Mouse (Mus musculus) bone marrow, adult 2 months (tissue): ENCODE results near the gene Atp6v0b. TPM values are rescaled to one million over a fixed set of nuclear protein-coding genes. Genes with fewer than 3 reads are reported as not detected.
A peak's percentile ranks its signal among the peaks of the same experiment; 100 is the strongest.

ENCODE experiments used
- H3K27ac ChIP-seq: fragments of 200-500 bp; 2 replicates; pipeline ENCODE4 v1.5.1; 2012; ENCODE audit warnings: low read depth, mild to moderate bottlenecking, control low read depth, inconsistent platforms, low read length; ENCODE audit not compliant: control insufficient read depth, poor library complexity, insufficient read depth
- H3K4me1 ChIP-seq: fragments of 200-500 bp; 2 replicates; pipeline ENCODE4 v1.6.1; 2011; ENCODE audit warnings: low read length; ENCODE audit not compliant: control insufficient read depth, insufficient read depth
- H3K4me3 ChIP-seq: fragments of 200-500 bp; replicated peaks from 2 replicates; pipeline ENCODE3; 2011; ENCODE audit warnings: mild to moderate bottlenecking, low read depth, low read length, control low read depth; ENCODE audit not compliant: control insufficient read depth
- CTCF ChIP-seq: fragments of 200-500 bp; IDR thresholded peaks from 2 replicates; pipeline ENCODE4 v1.5.1; 2011; ENCODE audit warnings: low read length, control low read depth; ENCODE audit not compliant: control insufficient read depth, insufficient read depth
- POLR2A ChIP-seq: fragments of 200-500 bp; IDR thresholded peaks from 2 replicates; pipeline ENCODE4 v1.6.1; 2011; ENCODE audit warnings: low read depth, mild to moderate bottlenecking, control low read depth, low read length, borderline replicate concordance; ENCODE audit not compliant: control insufficient read depth
- WGBS: fragments of 180-500 bp; shearing (Covaris S2); methylation state at CpG from one replicate; pipeline ENCODE4 v1.1.7; 2018; 5-methylcytosine and 5-hydroxymethylcytosine counted together
- polyA plus RNA-seq: library from polyadenylated mRNA; stranded (reverse); fragments of >200 nt; gene quantifications from 2 replicates; pipeline ENCODE4 v1.2.4, GENCODE M21; 2011; ENCODE audit warnings: low replicate concordance; ENCODE audit not compliant: missing spikeins, insufficient read depth, insufficient read length

Atp6v0b gene
- polyA plus RNA-seq, 1 experiment = 442 TPM

DNA sequence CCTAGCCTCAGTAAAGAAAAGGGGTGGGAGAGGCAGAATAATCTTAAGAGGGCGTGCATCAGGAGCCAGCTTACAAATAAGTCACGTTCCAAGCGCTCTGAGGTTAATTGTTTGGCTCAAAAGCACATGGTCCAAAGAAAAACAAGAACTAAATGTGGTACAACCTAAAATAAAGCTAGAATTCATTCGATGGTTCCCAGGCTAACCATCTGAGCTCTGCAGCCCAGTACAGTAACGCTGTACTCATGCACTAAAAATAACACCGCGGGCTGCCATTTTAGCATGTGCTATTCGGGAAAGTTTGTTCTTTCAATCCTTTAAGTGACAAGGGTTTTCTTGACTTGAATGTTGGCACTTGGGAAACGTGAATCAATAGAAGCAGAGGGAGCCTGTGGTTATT is 26.6 kb downstream of the Atp6v0b start:
- WGBS = 87% methylated on average over 9 of the region's 9 CpGs
- Histone ChIP-seq H3K27ac (no peak overlapping the region), H3K4me3 (no peak overlapping the region), H3K4me1 (no peaks in the 10 kb centered on the region; the same call in 1 of the 2 replicates)
- TF ChIP-seq POLR2A = no peak

DNA sequence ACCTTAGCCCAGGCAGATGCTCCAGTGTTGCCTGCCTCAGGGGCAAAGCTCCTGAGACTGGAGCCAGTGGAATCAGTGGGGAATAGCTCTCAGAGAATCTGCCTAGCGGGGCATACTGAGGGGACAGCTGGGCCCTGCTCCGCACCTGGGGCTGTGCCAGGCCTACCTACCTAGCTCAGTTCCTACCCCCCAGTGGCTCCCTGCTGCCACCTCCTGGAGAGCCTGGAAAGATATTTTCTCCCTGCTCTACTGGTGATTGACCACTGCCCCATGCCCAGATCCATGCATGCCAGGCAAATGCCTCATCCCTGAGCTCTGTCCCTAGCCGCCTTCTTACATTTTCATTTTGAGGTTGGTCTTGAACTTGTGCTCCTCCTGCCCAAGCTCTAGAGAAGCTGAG is 28.3 kb downstream of the Atp6v0b start:
- no peaks in the 10 kb centered on the region; the same call in 1 of the 2 replicates for H3K4me1 ChIP-seq
- TF ChIP-seq CTCF (peak; percentile 61), POLR2A (no peak)

DNA sequence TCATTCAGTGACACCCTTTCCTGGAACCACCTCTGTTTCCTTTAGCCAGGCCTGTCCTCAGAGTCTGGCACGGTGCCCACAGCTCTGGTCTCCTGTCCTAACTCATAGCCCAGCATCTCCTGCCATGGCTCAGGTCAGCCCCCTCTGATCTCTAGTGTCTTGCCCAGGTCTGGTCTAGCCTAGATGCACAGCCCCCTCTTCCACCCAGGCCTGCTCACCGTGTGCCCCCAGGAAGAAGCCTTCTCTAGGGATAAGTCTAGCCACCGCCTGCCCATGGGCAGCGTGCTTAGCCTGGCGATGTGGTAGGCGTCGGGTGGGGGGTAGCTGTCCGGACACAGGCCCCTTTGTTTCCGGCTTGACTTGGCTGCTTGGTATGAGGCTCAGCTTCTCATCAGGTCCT is 32.0 kb downstream of the Atp6v0b start:
- TF ChIP-seq POLR2A (no peak), CTCF (no peak)
- Histone ChIP-seq H3K4me3 (no peak overlapping the region), H3K4me1 (no peaks in the 10 kb centered on the region), H3K27ac (no peak overlapping the region)
- 92% methylated on average over 9 of the region's 9 CpGs for WGBS

More for the DNA sequence above, 28.3 kb downstream of the Atp6v0b start:
- no peak overlapping the region for H3K4me3 ChIP-seq
- WGBS = 75% methylated on average over 3 of the region's 3 CpGs
- no peak overlapping the region for H3K27ac ChIP-seq

GRCm38 (mm10) chr4:117852152-117852868 is 34.8 kb downstream of the Atp6v0b start:
- TF ChIP-seq CTCF = no peak
- TF ChIP-seq POLR2A = no peak

GRCm38 (mm10) chr4:117850871-117851270 is 36.3 kb downstream of the Atp6v0b start:
- Histone ChIP-seq H3K27ac (no peak overlapping the region), H3K4me3 (no peak overlapping the region), H3K4me1 (no peaks in the 10 kb centered on the region)
- TF ChIP-seq POLR2A (no peak), CTCF (no peak)
- 86% methylated on average over 7 of the region's 7 CpGs for WGBS

More at GRCm38 (mm10) chr4:117852152-117852868, 34.8 kb downstream of the Atp6v0b start:
- Histone ChIP-seq H3K27ac (no peak overlapping the region), H3K4me1 (no peaks in the 10 kb centered on the region), H3K4me3 (no peak overlapping the region)
- 89% methylated on average over 10 of the region's 10 CpGs for WGBS

DNA sequence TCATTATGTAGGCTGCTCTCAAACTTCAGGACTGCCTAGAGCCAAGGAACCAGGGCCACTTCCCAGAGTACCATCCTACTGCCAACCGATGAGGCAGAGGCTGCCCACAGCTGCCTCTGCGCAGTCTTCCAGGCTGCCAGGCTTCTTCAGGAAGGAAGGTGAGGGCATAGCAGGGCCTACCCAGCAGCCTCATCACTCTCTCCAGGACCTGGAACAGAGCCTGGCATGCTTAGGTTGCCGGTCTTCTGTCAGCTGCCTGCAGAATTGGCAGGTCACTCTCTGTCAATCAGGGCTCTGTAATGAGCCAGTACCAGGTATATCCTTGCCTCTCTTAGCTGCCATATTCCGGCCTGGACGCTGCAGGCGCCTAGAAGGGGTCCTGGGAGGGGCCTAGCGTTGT is 37.0 kb downstream of the Atp6v0b start:
- 85% methylated on average over 7 of the region's 7 CpGs for WGBS
- H3K4me1 ChIP-seq = no peaks in the 10 kb centered on the region
- H3K4me3 ChIP-seq = no peak overlapping the region
- TF ChIP-seq CTCF = no peak
- TF ChIP-seq POLR2A = no peak
- H3K27ac ChIP-seq = no peak overlapping the region

- Histone ChIP-seq H3K4me1 (no peaks in the 10 kb centered on the region), H3K4me3 (no peak overlapping the region), H3K27ac (no peak overlapping the region)
- TF ChIP-seq CTCF = no peak
- TF ChIP-seq POLR2A = no peak
- WGBS = 91% methylated on average over 5 of the region's 5 CpGs
Measured at GRCm38 (mm10) chr4:117849506-117849905, 37.6 kb downstream of the Atp6v0b start.

GRCm38 (mm10) chr4:117849063-117849462 is 38.1 kb downstream of the Atp6v0b start:
- Histone ChIP-seq H3K27ac (no peak overlapping the region), H3K4me1 (no peaks in the 10 kb centered on the region), H3K4me3 (no peak overlapping the region)
- WGBS = 89% methylated on average over 17 of the region's 17 CpGs
- TF ChIP-seq CTCF (no peak), POLR2A (no peak)

- H3K4me3 ChIP-seq = no peak overlapping the region
- H3K27ac ChIP-seq = no peak overlapping the region
- no peaks in the 10 kb centered on the region for H3K4me1 ChIP-seq
- WGBS = 91% methylated on average over 2 of the region's 2 CpGs
- TF ChIP-seq CTCF = no peak
- TF ChIP-seq POLR2A = no peak
Measured at GRCm38 (mm10) chr4:117847011-117847410, 40.1 kb downstream of the Atp6v0b start.
